Mouse (Mus musculus): Measurements from ENCODE around the gene Sft2d1. TPM values are rescaled to one million over a fixed set of nuclear protein-coding genes. Genes with fewer than 3 reads are reported as not detected.

Gene Sft2d1
- total and polyA plus RNA-seq, 3 experiments: 88.0 to 101 TPM; not detected in 1

DNA sequence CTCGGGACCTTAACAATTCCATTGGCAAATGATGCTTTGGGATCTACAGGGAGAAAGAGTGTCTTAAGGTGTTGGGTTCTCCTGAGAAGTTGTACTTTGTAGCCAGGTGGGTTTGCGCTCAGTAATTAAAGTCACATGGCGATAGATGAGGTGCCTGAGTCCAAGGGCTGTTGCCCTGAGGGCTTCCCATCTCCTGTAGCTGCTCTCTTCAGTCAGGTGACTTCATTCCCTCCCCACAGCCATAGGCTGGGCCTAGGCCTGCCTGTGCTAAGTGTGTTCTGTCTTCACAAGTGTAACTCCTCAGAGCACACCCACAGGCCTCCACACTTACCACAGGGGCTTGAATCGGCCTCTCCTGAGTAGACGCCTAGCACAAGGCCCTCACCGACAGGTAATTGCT, 46.6 kb downstream of the Sft2d1 start:
- Histone ChIP-seq H3K36me3 (ENCODE audit: control insufficient read depth in 1 of 2, insufficient read depth in 2 of 2, low read length in 2 of 2) (no peaks in the 10 kb centered on the region), H3K9me3 (replicated peaks; ENCODE audit: insufficient read depth, low read length) (no peaks in the 10 kb centered on the region), H3K4me1 (ENCODE audit: control insufficient read depth in 1 of 2, insufficient read depth in 2 of 2, low read length in 2 of 2) (no peaks in the 10 kb centered on the region), H3K79me2 (ENCODE audit: control insufficient read depth, insufficient read depth, low read length, poor library complexity) (no peaks in the 10 kb centered on the region), H3K27ac (ENCODE audit: control insufficient read depth, low read depth, low read length) (no peak overlapping the region), H3K4me3 (ENCODE audit: control insufficient read depth in 1 of 2, insufficient read depth in 1 of 2, low read depth in 2 of 2, low read length in 2 of 2) (no peak overlapping the region), H3K27me3 (ENCODE audit: control insufficient read depth in 1 of 2, insufficient read depth in 2 of 2, low read length in 2 of 2) (peaks cover 0 to 12% of the 10 kb centered on the region in 2 experiments; a peak in 2 of 4 replicates), H3K9ac (ENCODE audit: control insufficient read depth, low read depth, low read length, poor library complexity, severe bottlenecking) (no peak overlapping the region)
- TF ChIP-seq SMC3 (IDR thresholded peaks at IDR 0.05; ENCODE audit: low read depth, low read length): no peak
- no peak for TF ChIP-seq TCF12 (IDR thresholded peaks at IDR 0.05; ENCODE audit: low read depth, low read length)
- TF ChIP-seq MYC (IDR thresholded peaks at IDR 0.05; ENCODE audit: low read depth, low read length): no peak
- TF ChIP-seq ZKSCAN1 (IDR thresholded peaks at IDR 0.05; ENCODE audit: low read depth, low read length): no peak
- TF ChIP-seq POLR2AphosphoS2 (IDR thresholded peaks at IDR 0.05; ENCODE audit: low read length): no peak
- TF ChIP-seq HCFC1 (IDR thresholded peaks at IDR 0.05; ENCODE audit: low read depth, low read length): no peak
- TF ChIP-seq POLR2AphosphoS5 (IDR thresholded peaks at IDR 0.05; ENCODE audit: borderline replicate concordance, low read depth, low read length): no peak
- no peak for TF ChIP-seq CHD2 (IDR thresholded peaks at IDR 0.05; ENCODE audit: low read length)
- no peak for TF ChIP-seq ZMIZ1 (IDR thresholded peaks at IDR 0.05; ENCODE audit: low read depth, low read length)
- no peak for TF ChIP-seq NRF1 (IDR thresholded peaks at IDR 0.05; ENCODE audit: insufficient read depth, low read depth, low read length, poor library complexity, severe bottlenecking)
- DNase-seq (ENCODE audit: low read depth, low spot score): no peak

DNA sequence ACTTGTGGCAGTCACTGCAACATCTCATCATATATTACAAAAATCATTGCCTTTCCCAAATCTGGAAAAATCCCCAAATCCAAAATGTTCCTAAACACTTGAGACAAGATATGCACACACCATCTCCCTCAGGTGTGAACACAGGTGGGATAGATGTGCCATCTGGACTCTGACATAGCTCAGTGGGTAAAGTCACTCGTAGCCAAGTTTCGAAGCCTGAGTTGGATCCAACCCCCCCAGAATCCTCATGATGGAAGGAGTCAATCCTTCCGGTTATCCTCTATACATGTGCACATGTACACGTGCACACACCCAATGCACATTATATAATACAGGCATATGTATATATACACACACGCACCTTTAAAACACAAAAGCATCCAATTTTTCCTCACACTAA, 50.0 kb downstream of the Sft2d1 start:
- H3K79me2 ChIP-seq (ENCODE audit: control insufficient read depth, insufficient read depth, low read length, poor library complexity): no peaks in the 10 kb centered on the region
- no peak overlapping the region for H3K9ac ChIP-seq (ENCODE audit: control insufficient read depth, low read depth, low read length, poor library complexity, severe bottlenecking)
- TF ChIP-seq SMC3 (IDR thresholded peaks at IDR 0.05; ENCODE audit: low read depth, low read length) (no peak), TBP (IDR thresholded peaks at IDR 0.05; ENCODE audit: low read depth, low read length) (no peak), MAX (IDR thresholded peaks at IDR 0.05; ENCODE audit: low read length) (no peak), MYB (IDR thresholded peaks at IDR 0.05; ENCODE audit: low read depth, low read length) (no peak), EP300 (IDR thresholded peaks at IDR 0.05; ENCODE audit: low read depth in 1 of 2, low read length in 2 of 2) (no peak), USF2 (IDR thresholded peaks at IDR 0.05; ENCODE audit: borderline replicate concordance in 1 of 2, insufficient read depth in 1 of 2, low read depth in 1 of 2, low read length in 2 of 2) (no peak), MXI1 (IDR thresholded peaks at IDR 0.05; ENCODE audit: low read depth, low read length) (no peak)
- H3K9me3 ChIP-seq (replicated peaks; ENCODE audit: insufficient read depth, low read length): no peaks in the 10 kb centered on the region
- peaks cover 0 to 8% of the 10 kb centered on the region in 2 experiments; a peak in 2 of 4 replicates for H3K27me3 ChIP-seq (ENCODE audit: control insufficient read depth in 1 of 2, insufficient read depth in 2 of 2, low read length in 2 of 2)
- no peaks in the 10 kb centered on the region for H3K4me1 ChIP-seq (ENCODE audit: control insufficient read depth in 1 of 2, insufficient read depth in 2 of 2, low read length in 2 of 2)
- no peak overlapping the region for H3K27ac ChIP-seq (ENCODE audit: control insufficient read depth, low read depth, low read length)
- DNase-seq (ENCODE audit: low read depth, low spot score): no peak
- H3K4me3 ChIP-seq (ENCODE audit: control insufficient read depth in 1 of 2, insufficient read depth in 1 of 2, low read depth in 2 of 2, low read length in 2 of 2): no peak overlapping the region
- no peaks in the 10 kb centered on the region for H3K36me3 ChIP-seq (ENCODE audit: control insufficient read depth in 1 of 2, insufficient read depth in 2 of 2, low read length in 2 of 2)

All from MEL (cell line).